Mouse (Mus musculus) G1E (cell line): ENCODE measurements around the gene Kcnj6. TPM values are rescaled to one million over a fixed set of nuclear protein-coding genes. Genes with fewer than 3 reads are reported as not detected.

ENCODE experiments used
- ATAC-seq: 2 replicates; pipeline ENCODE4 v1.8.0; 2016; ENCODE audit warnings: mild to moderate bottlenecking; ENCODE audit not compliant: insufficient number of reproducible peaks, poor library complexity, low FRiP score, severe bottlenecking; ENCODE audit errors: extremely low read depth
- DNase-seq: peaks from one replicate; pipeline ENCODE4 v3.0.0; 2012; ENCODE audit warnings: low spot score
- H3K27me3 ChIP-seq: 2 replicates; pipeline ENCODE4 v1.6.1; 2012; ENCODE audit warnings: mild to moderate bottlenecking, low read length, inconsistent platforms; ENCODE audit not compliant: insufficient read depth
- H3K36me3 ChIP-seq: replicated peaks from 2 replicates; pipeline ENCODE3; 2012; ENCODE audit warnings: mild to moderate bottlenecking, inconsistent platforms
- H3K4me1 ChIP-seq: 2 replicates; pipeline ENCODE4 v1.6.1; 2012; ENCODE audit warnings: low read depth, low read length, inconsistent platforms, mixed read lengths; ENCODE audit not compliant: insufficient read depth
- H3K4me3 ChIP-seq: 2 replicates; pipeline ENCODE4 v1.5.1; 2012; ENCODE audit warnings: low read depth, mild to moderate bottlenecking, inconsistent platforms, low read length, moderate library complexity, mixed read lengths
- H3K9me3 ChIP-seq: replicated peaks from 2 replicates; pipeline ENCODE4 v1.6.1; 2012; ENCODE audit warnings: inconsistent platforms
- CTCF ChIP-seq: IDR thresholded peaks from 2 replicates; pipeline ENCODE4 v1.5.1; 2012; ENCODE audit warnings: low read depth, low read length, inconsistent platforms, mixed read lengths
- GATA1 ChIP-seq: IDR thresholded peaks from 2 replicates; pipeline ENCODE4 v1.6.1; 2012; ENCODE audit warnings: borderline replicate concordance, low read length, inconsistent platforms, mixed read lengths
- GATA2 ChIP-seq: IDR thresholded peaks from 2 replicates; pipeline ENCODE4 v1.6.1; 2012; ENCODE audit warnings: low read depth, low read length, inconsistent platforms, borderline replicate concordance
- POLR2AphosphoS5 ChIP-seq: IDR thresholded peaks from 2 replicates; pipeline ENCODE4 v1.6.1; 2012; ENCODE audit warnings: low read depth, low read length, inconsistent platforms; ENCODE audit not compliant: insufficient replicate concordance
- TAL1 ChIP-seq: conservative IDR thresholded peaks from 2 replicates; pipeline ENCODE4 v1.6.1; 2012; ENCODE audit warnings: low read depth, low read length, inconsistent platforms, mixed read lengths
- polyA plus RNA-seq: library from polyadenylated mRNA; stranded (reverse); fragments of >175 nt; gene quantifications from 2 replicates; pipeline ENCODE4 v1.2.3, GENCODE M21; 2012
- total RNA-seq, 2 experiments: library from RNA; stranded (forward) in 1 of 2; stranded (reverse) in 1 of 2; fragments of 200-1000 nt in 1 of 2; fragments of >200 nt in 1 of 2; fragmentation: Nextera tagmentation in 1 of 2; gene quantifications; 2 replicates each; pipeline ENCODE4 v1.2.3; 2014 to 2017

Gene Kcnj6
- total and polyA plus RNA-seq, 3 experiments: 0.22 TPM; not detected in 2

- H3K36me3 ChIP-seq: no peaks in the 10 kb centered on the region
- H3K4me3 ChIP-seq: no peak overlapping the region
- no peaks in the 10 kb centered on the region for H3K4me1 ChIP-seq
- DNase-seq: no peak
- 0 out of 2 replicates have a peak, but pooled peaks cover 2% of the 10 kb centered on the region for H3K27me3 ChIP-seq
- H3K9me3 ChIP-seq: no peaks in the 10 kb centered on the region
- ATAC-seq: no peak
- TF ChIP-seq GATA1: no peak
- no peak for TF ChIP-seq POLR2AphosphoS5
- TF ChIP-seq CTCF: no peak
- no peak for TF ChIP-seq GATA2
- TF ChIP-seq TAL1: no peak
These were observed 223.6 kb downstream of the Kcnj6 start for GRCm38 (mm10) chr16:94773928-94774327.

DNA sequence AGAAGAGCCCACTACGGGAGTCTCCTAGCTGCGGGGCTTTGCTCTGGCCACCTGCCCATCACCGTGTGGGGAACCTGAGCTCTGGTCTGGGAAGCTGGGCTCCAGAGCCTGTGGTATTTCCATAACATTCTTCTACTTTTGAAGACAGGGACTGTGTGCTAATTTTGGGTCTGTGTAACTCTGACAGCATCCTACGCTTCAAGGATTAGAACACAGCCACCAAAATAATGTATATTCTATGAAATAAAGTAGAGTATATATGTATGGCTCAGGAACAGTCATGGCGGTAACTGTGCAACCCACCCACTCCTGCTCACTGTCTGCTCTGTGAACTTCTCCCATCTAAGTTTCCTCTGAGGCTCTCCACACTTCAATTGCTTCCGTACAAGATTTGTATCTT, 229.9 kb downstream of the Kcnj6 start:
- ATAC-seq (no peak), DNase-seq (no peak)
- TF ChIP-seq POLR2AphosphoS5 (no peak), GATA1 (no peak), TAL1 (no peak), GATA2 (no peak), CTCF (no peak)
- Histone ChIP-seq H3K27me3 (peaks cover 2% of the 10 kb centered on the region; the same call in 1 of the 2 replicates), H3K36me3 (no peaks in the 10 kb centered on the region), H3K4me3 (no peak overlapping the region), H3K9me3 (no peaks in the 10 kb centered on the region), H3K4me1 (no peaks in the 10 kb centered on the region)

- Histone ChIP-seq H3K4me1 (no peaks in the 10 kb centered on the region), H3K9me3 (no peaks in the 10 kb centered on the region), H3K27me3 (no peaks in the 10 kb centered on the region; the same call in 1 of the 2 replicates), H3K36me3 (no peaks in the 10 kb centered on the region), H3K4me3 (no peak overlapping the region)
- no peak for TF ChIP-seq GATA1
- TF ChIP-seq GATA2: no peak
- TF ChIP-seq CTCF: no peak
- no peak for TF ChIP-seq POLR2AphosphoS5
- TF ChIP-seq TAL1: no peak
- DNase-seq: no peak
- ATAC-seq: no peak
These were observed 232.4 kb downstream of the Kcnj6 start for GRCm38 (mm10) chr16:94765129-94765528.

DNA sequence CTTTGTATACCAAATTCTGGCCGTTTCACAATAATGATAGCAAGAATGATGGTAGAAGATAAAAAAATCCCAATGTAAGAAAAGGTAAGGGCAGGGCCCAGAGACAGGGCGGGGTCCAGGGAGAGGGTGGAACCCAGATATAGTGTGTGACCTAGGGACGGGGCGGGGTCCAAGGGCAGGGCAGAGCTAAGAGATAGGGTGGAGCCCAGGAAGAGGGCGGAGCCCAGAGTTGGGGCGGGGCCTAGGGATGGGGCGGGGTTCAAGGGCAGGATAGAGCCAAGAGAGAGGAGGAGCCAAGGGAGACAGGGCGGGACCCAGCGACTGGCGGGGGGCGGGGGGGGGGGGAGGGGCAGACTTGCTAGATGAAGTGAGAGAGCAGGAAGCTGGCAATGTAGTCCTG, 236.8 kb downstream of the Kcnj6 start:
- DNase-seq (no peak), ATAC-seq (no peak)
- H3K4me1 ChIP-seq: no peaks in the 10 kb centered on the region
- peaks cover 3% of the 10 kb centered on the region for H3K27me3 ChIP-seq
- no peaks in the 10 kb centered on the region for H3K36me3 ChIP-seq
- H3K4me3 ChIP-seq: no peak overlapping the region
- H3K9me3 ChIP-seq: no peaks in the 10 kb centered on the region
- TF ChIP-seq GATA2 (no peak), CTCF (no peak), TAL1 (no peak), GATA1 (no peak), POLR2AphosphoS5 (no peak)

- TF ChIP-seq CTCF (no peak), GATA2 (no peak), GATA1 (no peak)
- Histone ChIP-seq H3K4me3 (no peak overlapping the region), H3K36me3 (no peaks in the 10 kb centered on the region), H3K4me1 (no peaks in the 10 kb centered on the region), H3K9me3 (no peaks in the 10 kb centered on the region), H3K27me3 (peaks cover 3% of the 10 kb centered on the region; the same call in 1 of the 2 replicates)
- DNase-seq (no peak), ATAC-seq (no peak)
These were observed 237.7 kb downstream of the Kcnj6 start for GRCm38 (mm10) chr16:94759761-94760160.

- no peak for TF ChIP-seq POLR2AphosphoS5
- no peak for TF ChIP-seq GATA1
- no peak for TF ChIP-seq CTCF
- H3K27me3 ChIP-seq: peaks cover 3% of the 10 kb centered on the region; the same call in 1 of the 2 replicates
- no peaks in the 10 kb centered on the region for H3K4me1 ChIP-seq
- no peaks in the 10 kb centered on the region for H3K36me3 ChIP-seq
- no peak for DNase-seq
- H3K4me3 ChIP-seq: no peak overlapping the region
- ATAC-seq: no peak
- H3K9me3 ChIP-seq: no peaks in the 10 kb centered on the region
These were observed 238.9 kb downstream of the Kcnj6 start for GRCm38 (mm10) chr16:94758606-94759005.

GRCm38 (mm10) chr16:94756352-94756751, 241.1 kb downstream of the Kcnj6 start:
- ATAC-seq (no peak), DNase-seq (no peak)
- Histone ChIP-seq H3K4me3 (no peak overlapping the region), H3K4me1 (no peaks in the 10 kb centered on the region), H3K36me3 (no peaks in the 10 kb centered on the region), H3K9me3 (no peaks in the 10 kb centered on the region), H3K27me3 (peaks cover 3% of the 10 kb centered on the region; the same call in 1 of the 2 replicates)
- TF ChIP-seq POLR2AphosphoS5: no peak
- TF ChIP-seq GATA1: no peak
